Comparison of ENCODE assay signal across 8 mouse cellular contexts in the genomic region with DNA sequence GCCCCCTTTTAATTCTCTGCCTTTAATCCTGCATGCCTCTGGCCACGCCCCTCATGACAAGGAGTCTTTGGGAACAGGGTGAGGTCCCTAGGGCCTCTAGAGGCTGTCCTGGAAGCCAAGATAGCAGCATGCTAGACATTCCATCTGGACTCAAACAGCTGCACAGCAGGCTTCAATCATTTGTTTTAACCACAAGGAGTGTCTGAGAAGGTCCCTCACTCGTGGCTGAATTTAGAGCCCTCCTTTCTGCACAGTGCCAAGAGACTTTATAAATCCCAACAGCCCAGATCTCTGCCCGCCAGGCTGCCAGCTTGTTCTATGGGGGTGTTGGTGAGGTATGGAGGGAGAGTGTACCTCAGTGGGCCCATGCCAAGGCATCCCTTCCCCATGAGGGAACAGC.
DNase-seq lines count a peak whose midpoint lies in the region; ATAC-seq and TF ChIP-seq lines count a peak whose summit lies in the region.

No protein-coding gene starts in this region.

- no peak overlapping the region for H3ac ChIP-seq in myocyte (ENCODE audit: control insufficient read depth, insufficient read length)

- no peak overlapping the region for H3K4me3 ChIP-seq in heart, embryonic 12.5 days
- no peak overlapping the region for H3K4me3 ChIP-seq in myocyte

- no peaks in the 10 kb centered on the region for H3K36me3 ChIP-seq in heart, embryonic 12.5 days
- H3K36me3 ChIP-seq in myocyte (ENCODE audit: control insufficient read depth, insufficient read depth): no peaks in the 10 kb centered on the region

- no peaks in the 10 kb centered on the region for H3K27me3 ChIP-seq in heart, embryonic 12.5 days (replicated peaks)
- H3K27me3 ChIP-seq in myocyte (ENCODE audit: control insufficient read depth, insufficient read depth, insufficient read length): no peaks in the 10 kb centered on the region

- ATAC-seq in heart, embryonic 12.5 days (ENCODE audit: insufficient number of reproducible peaks, low FRiP score): no peak
- no peak for ATAC-seq in CD4-positive, CD25-positive, alpha-beta regulatory T cell, adult 4 months
- ATAC-seq in megakaryocyte progenitor cell, adult 5-6 weeks (replicated peaks; ENCODE audit: poor library complexity): no peak
- no peak for ATAC-seq in activated CD4-positive, CD25-positive, alpha-beta regulatory T cell, adult 4 months

- H3K27ac ChIP-seq in heart, embryonic 12.5 days (ENCODE audit: poor library complexity, severe bottlenecking): no peak overlapping the region

- H3K79me2 ChIP-seq in myocyte (ENCODE audit: control insufficient read depth, insufficient read depth): peaks cover 80% of the 10 kb centered on the region

- no peak overlapping the region for H3K4me2 ChIP-seq in heart, embryonic 12.5 days
- H3K4me2 ChIP-seq in myocyte (ENCODE audit: low read depth): peak overlapping the region; percentile 72

- H3K9me3 ChIP-seq in heart, embryonic 12.5 days (replicated peaks): no peaks in the 10 kb centered on the region

- DNase-seq in heart, adult 18-20 months: peak; percentile 66 to 82
- peak; percentile 12 to 24 for DNase-seq in gastrocnemius, adult 8-10 months (ENCODE audit: low spot score in 2 of 2)
- DNase-seq in kidney, postnatal 25 days: peak; percentile 51 to 63

- peaks cover 14% of the 10 kb centered on the region for H3K4me1 ChIP-seq in heart, embryonic 12.5 days (replicated peaks)

- TF ChIP-seq POLR2A in myocyte (IDR thresholded peaks at IDR 0.05; ENCODE audit: insufficient read length, low read depth): no peak

- no peak overlapping the region for H3K9ac ChIP-seq in heart, embryonic 12.5 days

- 24% methylated on average over 3 of the region's 3 CpGs for WGBS in heart, embryonic 12.5 days

TF ChIP-seq in myocyte, 11 proteins besides CTCF, POLR2A, EP300 and RAD21:
- no peak for TF ChIP-seq POLR2AphosphoS2 (IDR thresholded peaks at IDR 0.05; ENCODE audit: insufficient read length, low read depth)
- TF ChIP-seq MAX (IDR thresholded peaks at IDR 0.05; ENCODE audit: low read depth): peak; percentile 54
- no peak for TF ChIP-seq E2F4 (IDR thresholded peaks at IDR 0.05; ENCODE audit: insufficient read depth)
- TF ChIP-seq CEBPB (IDR thresholded peaks at IDR 0.05; ENCODE audit: insufficient read depth, poor library complexity, severe bottlenecking): no peak
- TF ChIP-seq TCF3 (IDR thresholded peaks at IDR 0.05; ENCODE audit: insufficient read length, low read depth): peak; percentile 14
- peak; percentile 93 for TF ChIP-seq TCF12 (IDR thresholded peaks at IDR 0.05; ENCODE audit: insufficient read depth, poor library complexity, severe bottlenecking)
- peak; percentile 74 to 90 (median 86) for TF ChIP-seq MYOD1 (IDR thresholded peaks at IDR 0.05; ENCODE audit: control insufficient read depth in 1 of 3, insufficient read length in 2 of 3, low read depth in 2 of 3)
- TF ChIP-seq MYOG (IDR thresholded peaks at IDR 0.05; ENCODE audit: control insufficient read depth in 1 of 3, insufficient read depth in 1 of 3, insufficient read length in 2 of 3, low read depth in 2 of 3): peak in 2 of 3 experiments; percentile 85 to 97

Comparison
In these comparisons a context has a peak if more than half of its experiments do, and no peak if none do; other contexts are left out.
1. DNase-seq: peak in every context shown above with its lines; median percentile 74 in heart, adult 18-20 months; 57 in kidney, postnatal 25 days; 18 in gastrocnemius, adult 8-10 months.